ENCODE assay signal across 8 mouse cellular contexts in the genomic region with DNA sequence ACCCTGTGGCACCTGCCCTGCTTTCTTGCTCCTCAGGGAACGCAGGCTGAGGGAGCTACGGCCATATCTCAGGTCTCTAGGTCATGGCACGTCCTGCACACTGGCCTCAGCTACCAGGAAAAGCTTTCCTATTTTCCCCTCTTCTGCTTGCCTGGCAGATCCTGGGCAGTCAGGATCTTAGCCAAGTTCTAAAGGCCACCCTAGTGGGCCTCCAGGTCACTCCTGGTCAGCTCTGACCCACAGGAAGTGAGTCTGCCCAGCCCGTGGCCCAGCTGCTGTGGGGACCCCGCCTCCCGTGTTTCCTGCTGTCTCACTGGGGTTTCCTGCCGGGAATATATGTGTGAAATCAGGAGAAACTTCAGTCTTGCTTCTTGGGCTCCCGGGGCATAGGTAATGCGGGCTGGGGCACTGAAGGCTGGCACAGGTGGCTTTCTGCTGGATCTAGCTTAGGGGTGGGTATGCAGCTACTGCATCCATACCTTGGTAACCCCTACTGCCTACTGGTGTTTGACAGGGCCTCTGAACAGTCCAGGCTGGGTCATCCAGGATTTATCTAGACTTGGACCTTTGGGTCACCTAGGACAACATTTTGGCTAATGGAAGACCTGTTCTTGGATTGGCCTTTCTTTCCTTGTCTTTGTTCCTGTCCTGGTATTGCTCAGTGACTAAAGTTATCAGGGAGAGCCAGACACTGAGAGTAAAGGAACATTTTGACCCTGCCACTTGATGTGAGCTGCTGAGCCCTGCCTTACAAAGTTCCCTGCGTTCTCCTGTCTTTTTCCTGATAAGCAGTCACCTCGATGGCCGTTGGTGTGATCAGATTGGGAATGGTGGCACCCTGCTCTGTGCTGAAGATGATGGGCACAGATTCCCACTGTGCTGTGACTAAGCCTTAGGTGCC. TPM values are rescaled to one million over a fixed set of nuclear protein-coding genes. Genes with fewer than 3 reads are reported as not detected.
DNase-seq lines count a peak whose midpoint lies in the region; ATAC-seq and TF ChIP-seq lines count a peak whose summit lies in the region.

No protein-coding gene starts in this region.

- peaks cover 6% of the 10 kb centered on the region for H3K36me3 ChIP-seq in liver, adult 2 months (ENCODE audit: control insufficient read depth, insufficient read depth, low read length)
- H3K36me3 ChIP-seq in stomach, embryonic 15.5 days, result no peaks in the 10 kb centered on the region

- intact Hi-C loops in heart, postnatal 36 days (cut with DNase I), result loop anchor here (1.0 to 5.0 kb wide), 2 partner anchors 24 to 323 kb away; no protein-coding TSS in a partner anchor
- intact Hi-C loops in left cerebral cortex, postnatal 36 days (cut with DNase I), result no loop called here

- peaks cover 34% of the 10 kb centered on the region for H3K4me1 ChIP-seq in liver, adult 2 months (ENCODE audit: control insufficient read depth, insufficient read depth, low read length)
- H3K4me1 ChIP-seq in stomach, embryonic 15.5 days, result peaks cover 50% of the 10 kb centered on the region

- peaks cover 14% of the 10 kb centered on the region for H3K79me2 ChIP-seq in liver, adult 2 months (ENCODE audit: control insufficient read depth, insufficient read depth, low read length)

- TF ChIP-seq CTCF in liver, adult 2 months (IDR thresholded peaks at IDR 0.05; ENCODE audit: low read depth, low read length), result no peak

- peak; percentile 51 for DNase-seq in gastrocnemius, postnatal 25 days
- DNase-seq in gastrocnemius, adult 8-10 months (ENCODE audit: low spot score in 2 of 2), result no peak
- DNase-seq in heart, postnatal 36 days, result peak; percentile 52 to 65
- peak; percentile 98 for DNase-seq in liver, adult 2 months (ENCODE audit: extremely low read depth, low read depth, low spot score)
- no peak for DNase-seq in spleen, adult 12 weeks (ENCODE audit: low spot score)
- DNase-seq in left cerebral cortex, postnatal 36 days (ENCODE audit: low spot score in 2 of 2), result no peak

- no peaks in the 10 kb centered on the region for H3K27me3 ChIP-seq in liver, adult 2 months (ENCODE audit: control insufficient read depth, insufficient read depth, low read length)
- no peaks in the 10 kb centered on the region for H3K27me3 ChIP-seq in stomach, embryonic 15.5 days (replicated peaks)

- TF ChIP-seq POLR2A in liver, adult 2 months (IDR thresholded peaks at IDR 0.05; ENCODE audit: extremely low read depth, insufficient read depth, low read length), result no peak

- no peak overlapping the region for H3K4me2 ChIP-seq in stomach, embryonic 15.5 days

- WGBS in liver, adult 2 months, result 5% methylated on average over 12 of the region's 12 CpGs
- WGBS in stomach, embryonic 15.5 days, result 62% methylated on average over 12 of the region's 12 CpGs

- peak overlapping the region; percentile 86 for H3K27ac ChIP-seq in liver, adult 2 months (replicated peaks; ENCODE audit: insufficient read depth, low read depth, low read length)
- peak overlapping the region; percentile 45; the same call in 1 of the 2 replicates for H3K27ac ChIP-seq in stomach, embryonic 15.5 days

- peak overlapping the region; percentile 20 for H3K4me3 ChIP-seq in liver, adult 2 months (ENCODE audit: insufficient read depth, low read depth, low read length)
- no peak overlapping the region for H3K4me3 ChIP-seq in stomach, embryonic 15.5 days (replicated peaks)

- no peak for ATAC-seq in stomach, embryonic 15.5 days (ENCODE audit: insufficient read depth, low FRiP score, low read depth)
- no peak for ATAC-seq in cerebellum, adult (ENCODE audit: insufficient number of reproducible peaks, low FRiP score, low TSS enrichment)

- H3K9me3 ChIP-seq in stomach, embryonic 15.5 days, result no peaks in the 10 kb centered on the region

- H3K9ac ChIP-seq in liver, adult 2 months (ENCODE audit: low read depth, low read length), result peak overlapping the region; percentile 95
- H3K9ac ChIP-seq in stomach, embryonic 15.5 days, result no peak overlapping the region

RNA-seq across cellular contexts. Expression of a gene that starts 2.9 kb away (rescaled TPM):
- 10 to 100 TPM; 15.8 to 18.8 TPM for total RNA-seq in gastrocnemius, postnatal 25 days (2021)
- 10 to 100 TPM; 15.4 to 22.5 (median 19.0) TPM for total RNA-seq in gastrocnemius, adult 8-10 months (2022)
- total RNA-seq in heart, postnatal 36 days (2021), result 100 to 1,000 TPM; 110 to 136 TPM
- 178 TPM in 2 replicates for total RNA-seq in liver, adult 2 months (2014; rRNA removed)
- polyA plus RNA-seq in liver, adult 2 months (2012; rRNA removed), result 1,040 and 1,373 TPM in 2 replicates
- polyA plus RNA-seq in stomach, embryonic 15.5 days (2015; fragmentation: Nextera tagmentation; extraction: Ambion mirVana), result 52.5 and 54.3 TPM in 2 replicates
- 10 to 100 TPM; 18.6 to 23.9 TPM for total RNA-seq in left cerebral cortex, postnatal 36 days (2021)

RNA-seq across cellular contexts. Expression of a gene that starts 25.6 kb away (rescaled TPM):
- total RNA-seq in gastrocnemius, postnatal 25 days (2021), result 100 to 1,000 TPM in 1 of 2 experiments, 10 to 100 TPM in 1; 93.6 to 118 TPM
- 100 to 1,000 TPM; 121 to 134 (median 131) TPM for total RNA-seq in gastrocnemius, adult 8-10 months (2022)
- total RNA-seq in heart, postnatal 36 days (2021), result 100 to 1,000 TPM; 152 to 164 TPM
- total RNA-seq in liver, adult 2 months (2014; rRNA removed), result 11.2 and 15.3 TPM in 2 replicates
- 35.4 and 38.0 TPM in 2 replicates for polyA plus RNA-seq in liver, adult 2 months (2012; rRNA removed)
- 50.5 and 52.4 TPM in 2 replicates for polyA plus RNA-seq in stomach, embryonic 15.5 days (2015; fragmentation: Nextera tagmentation; extraction: Ambion mirVana)
- 10 to 100 TPM; 12.2 to 13.2 TPM for total RNA-seq in left cerebral cortex, postnatal 36 days (2021)

RNA-seq across cellular contexts. Expression of a gene that starts 42.4 kb away (rescaled TPM):
- 10 to 100 TPM; 51.0 to 62.2 TPM for total RNA-seq in gastrocnemius, postnatal 25 days (2021)
- 10 to 100 TPM; 81.6 to 86.2 (median 81.9) TPM for total RNA-seq in gastrocnemius, adult 8-10 months (2022)
- 10 to 100 TPM; 75.0 to 77.2 TPM for total RNA-seq in heart, postnatal 36 days (2021)
- total RNA-seq in liver, adult 2 months (2014; rRNA removed), result 0.07 and 0.09 TPM in 2 replicates
- 0.15 and 0.16 TPM in 2 replicates for polyA plus RNA-seq in liver, adult 2 months (2012; rRNA removed)
- 3.3 and 3.8 TPM in 2 replicates for polyA plus RNA-seq in stomach, embryonic 15.5 days (2015; fragmentation: Nextera tagmentation; extraction: Ambion mirVana)
- 100 to 1,000 TPM; 116 to 137 TPM for total RNA-seq in left cerebral cortex, postnatal 36 days (2021)

RNA-seq across cellular contexts. Expression of a gene that starts 58.3 kb away (rescaled TPM):
- total RNA-seq in gastrocnemius, postnatal 25 days (2021), result under 1 TPM in 1 of 2 experiments, not detected in 1; 0.26 TPM
- under 1 TPM in 1 of 4 experiments, not detected in 3; 0.94 TPM for total RNA-seq in gastrocnemius, adult 8-10 months (2022)
- 1 to 10 TPM; 1.1 to 1.3 TPM for total RNA-seq in heart, postnatal 36 days (2021)
- 0.18 and 0.27 TPM in 2 replicates for total RNA-seq in liver, adult 2 months (2014; rRNA removed)
- polyA plus RNA-seq in liver, adult 2 months (2012; rRNA removed), result 0.49 and 1.1 TPM in 2 replicates
- polyA plus RNA-seq in stomach, embryonic 15.5 days (2015; fragmentation: Nextera tagmentation; extraction: Ambion mirVana), result 1.5 and 2.3 TPM in 2 replicates
- total RNA-seq in left cerebral cortex, postnatal 36 days (2021), result 1 to 10 TPM; 2.4 to 2.7 TPM

Comparison
In these comparisons a context has a peak if more than half of its experiments do, and no peak if none do; other contexts are left out.
1. DNase-seq: peak in gastrocnemius, postnatal 25 days (single experiment), heart, postnatal 36 days (2 of 2) and liver, adult 2 months (single experiment); none in gastrocnemius, adult 8-10 months (0 of 2), spleen, adult 12 weeks (single experiment) and left cerebral cortex, postnatal 36 days (0 of 2).
2. RNA of a gene that starts 42.4 kb away (total RNA-seq): 116 to 137 TPM in left cerebral cortex, postnatal 36 days, 81.6 to 86.2 TPM in gastrocnemius, adult 8-10 months, 75.0 to 77.2 TPM in heart, postnatal 36 days and 51.0 to 62.2 TPM in gastrocnemius, postnatal 25 days; 0.07 to 0.09 TPM in liver, adult 2 months; every median in the first group is over 10 times any median in the second.